Mouse (Mus musculus): ENCODE measurements at regions not wholly inside any gene's neighbourhood (a gene's known extent, or its start where the extent isn't known, plus 50 kb on each side); places are given as distances from the start of the nearest gene placed in this dataset.

- TF ChIP-seq CTCF (IDR thresholded peaks at IDR 0.05; ENCODE audit: low read depth) (no peak), EP300 (IDR thresholded peaks at IDR 0.05; ENCODE audit: low read depth) (no peak)
Measured at GRCm38 (mm10) chr13:71195675-71196074, 354.1 kb upstream of the Adamts16 start.
